Mouse (Mus musculus): ENCODE results near the gene Gm10053. TPM values are rescaled to one million over a fixed set of nuclear protein-coding genes. Genes with fewer than 3 reads are reported as not detected.

Gm10053 gene
- total and polyA plus RNA-seq, 3 experiments = 154 to 315 (median 230) TPM

GRCm38 (mm10) chr19:24907655-24908054, 32.2 kb downstream of the Gm10053 start:
- H3K4me3 ChIP-seq (replicated peaks in 1 of 3; ENCODE audit: low read depth in 2 of 3, low read length in 2 of 3, poor library complexity in 1 of 3) = no peak overlapping the region
- no peak for DNase-seq (ENCODE audit: extremely low read depth)
- no peaks in the 10 kb centered on the region for H3K27me3 ChIP-seq (replicated peaks)

DNA sequence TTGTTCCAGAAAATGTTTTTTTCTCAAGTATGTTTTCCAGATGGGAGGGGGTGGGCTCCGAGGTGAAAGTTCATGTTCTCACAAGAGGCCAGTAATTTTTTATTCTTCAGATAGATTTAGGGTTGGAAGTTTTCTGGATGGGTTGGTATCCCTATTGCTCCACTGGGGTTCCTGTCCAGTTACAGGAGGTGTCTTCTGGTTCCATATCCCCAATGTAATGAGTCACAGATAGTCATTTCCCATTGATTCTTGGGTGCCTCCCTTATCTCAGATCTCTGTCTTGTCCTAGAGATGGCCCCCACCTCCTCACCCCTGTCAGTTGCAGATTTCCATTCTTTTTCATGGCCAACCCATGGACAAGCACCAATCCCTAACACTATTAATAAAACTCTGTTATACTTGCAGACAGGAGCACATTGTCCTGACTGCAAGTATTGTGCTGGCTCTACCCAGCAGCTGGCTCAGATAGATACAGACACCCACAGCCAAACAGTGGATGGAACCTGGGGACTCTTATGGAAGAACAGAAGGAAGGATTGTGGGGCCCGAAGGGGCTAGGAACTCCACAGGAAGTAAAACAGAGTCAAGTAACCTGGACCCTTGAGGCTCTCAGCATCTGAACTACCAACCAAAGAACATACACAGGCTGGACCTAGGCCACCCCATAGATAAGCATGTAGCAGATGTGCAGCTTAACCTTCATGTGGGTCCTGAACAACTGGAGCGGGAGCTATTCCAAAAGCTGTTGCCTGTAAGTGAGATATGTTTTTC, 33.1 kb downstream of the Gm10053 start:
- dilution Hi-C loops (cut with MboI; ENCODE audit: extremely low pct_ligation_motif_present, extremely low pct_unique_long_range_greater_than_20kb, low sequenced_read_pairs) (no loop called here), in situ Hi-C loops (cut with MboI; ENCODE audit: low pct_ligation_motif_present, low pct_unique_long_range_greater_than_20kb, low sequenced_read_pairs) (no loop called here)
- H3K9ac ChIP-seq (ENCODE audit: insufficient read depth, low read depth) = no peak overlapping the region
- H3K4me2 ChIP-seq (ENCODE audit: insufficient read depth, low read depth, poor library complexity, severe bottlenecking) = no peak overlapping the region
- H3K27ac ChIP-seq (ENCODE audit: insufficient read depth, low read depth) = no peak overlapping the region
- no peaks in the 10 kb centered on the region for H3K79me2 ChIP-seq (replicated peaks; ENCODE audit: control insufficient read depth, extremely low read depth, insufficient read depth, poor library complexity, severe bottlenecking)
- H3K27me3 ChIP-seq (replicated peaks) = no peaks in the 10 kb centered on the region
- no peak for TF ChIP-seq ZMIZ1 (IDR thresholded peaks at IDR 0.05; ENCODE audit: low read depth, low read length)
- TF ChIP-seq E2F4 (IDR thresholded peaks at IDR 0.05; ENCODE audit: insufficient replicate concordance, low read depth, low read length) = no peak
- no peak for TF ChIP-seq USF1 (IDR thresholded peaks at IDR 0.05; ENCODE audit: low read depth, low read length)
- no peak for TF ChIP-seq SIN3A (IDR thresholded peaks at IDR 0.05; ENCODE audit: low read length)
- TF ChIP-seq POLR2AphosphoS2 (IDR thresholded peaks at IDR 0.05; ENCODE audit: low read depth, low read length) = no peak
- no peak for TF ChIP-seq MEF2A (IDR thresholded peaks at IDR 0.05; ENCODE audit: borderline replicate concordance, low read depth, low read length)
- TF ChIP-seq ETS1 (conservative IDR thresholded peaks at IDR 0.05; ENCODE audit: low read depth, low read length) = no peak
- no peak for TF ChIP-seq ZC3H11A (IDR thresholded peaks at IDR 0.05; ENCODE audit: low read depth, low read length)
- no peak for TF ChIP-seq RAD21 (IDR thresholded peaks at IDR 0.05; ENCODE audit: low read depth, low read length)
- no peak for TF ChIP-seq RCOR1 (conservative IDR thresholded peaks at IDR 0.05; ENCODE audit: low read depth, low read length)
- no peak for TF ChIP-seq HCFC1 (IDR thresholded peaks at IDR 0.05; ENCODE audit: low read depth, low read length)
- no peak for TF ChIP-seq CHD1 (IDR thresholded peaks at IDR 0.05; ENCODE audit: low read depth, low read length)
- TF ChIP-seq IRF4 (IDR thresholded peaks at IDR 0.05; ENCODE audit: low read depth, low read length) = no peak
- TF ChIP-seq CHD2 (IDR thresholded peaks at IDR 0.05; ENCODE audit: low read length) = no peak
- TF ChIP-seq NRF1 (IDR thresholded peaks at IDR 0.05; ENCODE audit: low read depth, low read length) = no peak
- no peak for TF ChIP-seq TCF12 (IDR thresholded peaks at IDR 0.05; ENCODE audit: low read depth, low read length)
- TF ChIP-seq MAFK (IDR thresholded peaks at IDR 0.05; ENCODE audit: insufficient replicate concordance, low read length) = no peak
- TF ChIP-seq SMC3 (IDR thresholded peaks at IDR 0.05; ENCODE audit: low read depth, low read length) = no peak
- TF ChIP-seq USF2 (conservative IDR thresholded peaks at IDR 0.05; ENCODE audit: low read depth, low read length) = no peak
- DNase-seq (ENCODE audit: extremely low read depth) = no peak
- H3K36me3 ChIP-seq (replicated peaks in 1 of 2; ENCODE audit: control insufficient read depth in 1 of 2, insufficient read depth in 1 of 2, low read length in 1 of 2) = no peaks in the 10 kb centered on the region
- H3K4me3 ChIP-seq (replicated peaks in 1 of 3; ENCODE audit: low read depth in 2 of 3, low read length in 2 of 3, poor library complexity in 1 of 3) = no peak overlapping the region
- H3K9me3 ChIP-seq (replicated peaks; ENCODE audit: low read length) = no peaks in the 10 kb centered on the region
- H3K4me1 ChIP-seq (ENCODE audit: control insufficient read depth in 1 of 2, insufficient read depth in 2 of 2) = no peaks in the 10 kb centered on the region

More at GRCm38 (mm10) chr19:24907655-24908054, 32.2 kb downstream of the Gm10053 start:
- no peak for TF ChIP-seq RAD21 (IDR thresholded peaks at IDR 0.05; ENCODE audit: low read depth, low read length)
- no peak for TF ChIP-seq ELF1 (IDR thresholded peaks at IDR 0.05; ENCODE audit: low read depth, low read length)
- TF ChIP-seq BHLHE40 (IDR thresholded peaks at IDR 0.05; ENCODE audit: low read depth, low read length) = no peak
- TF ChIP-seq SIN3A (IDR thresholded peaks at IDR 0.05; ENCODE audit: low read length) = no peak
- no peak for TF ChIP-seq CHD2 (IDR thresholded peaks at IDR 0.05; ENCODE audit: low read length)
- no peak for TF ChIP-seq MAZ (IDR thresholded peaks at IDR 0.05; ENCODE audit: low read depth, low read length)
- TF ChIP-seq TBP (conservative IDR thresholded peaks at IDR 0.05; ENCODE audit: low read depth, low read length) = no peak
- TF ChIP-seq POLR2AphosphoS2 (IDR thresholded peaks at IDR 0.05; ENCODE audit: low read depth, low read length) = no peak
- no peak for TF ChIP-seq CTCF (conservative IDR thresholded peaks at IDR 0.05 in 1 of 2, IDR thresholded peaks at IDR 0.05 in 1 of 2; ENCODE audit: low read depth in 2 of 2, low read length in 2 of 2)
- TF ChIP-seq E2F4 (IDR thresholded peaks at IDR 0.05; ENCODE audit: insufficient replicate concordance, low read depth, low read length) = no peak
- no peak for TF ChIP-seq ZC3H11A (IDR thresholded peaks at IDR 0.05; ENCODE audit: low read depth, low read length)
- no peak for TF ChIP-seq POLR2A (IDR thresholded peaks at IDR 0.05; ENCODE audit: low read depth, low read length)
- TF ChIP-seq SMC3 (IDR thresholded peaks at IDR 0.05; ENCODE audit: low read depth, low read length) = no peak
- no peak for TF ChIP-seq MAX (IDR thresholded peaks at IDR 0.05; ENCODE audit: low read length)
- no peak for TF ChIP-seq MXI1 (IDR thresholded peaks at IDR 0.05; ENCODE audit: low read depth, low read length)
- no peaks in the 10 kb centered on the region for H3K36me3 ChIP-seq (replicated peaks in 1 of 2; ENCODE audit: control insufficient read depth in 1 of 2, insufficient read depth in 1 of 2, low read length in 1 of 2)
- in situ Hi-C loops (cut with MboI; ENCODE audit: low pct_ligation_motif_present, low pct_unique_long_range_greater_than_20kb, low sequenced_read_pairs) (no loop called here), dilution Hi-C loops (cut with MboI; ENCODE audit: extremely low pct_ligation_motif_present, extremely low pct_unique_long_range_greater_than_20kb, low sequenced_read_pairs) (no loop called here)
- H3K79me2 ChIP-seq (replicated peaks; ENCODE audit: control insufficient read depth, extremely low read depth, insufficient read depth, poor library complexity, severe bottlenecking) = no peaks in the 10 kb centered on the region
- H3K9ac ChIP-seq (ENCODE audit: insufficient read depth, low read depth) = no peak overlapping the region
- no peaks in the 10 kb centered on the region for H3K4me1 ChIP-seq (ENCODE audit: control insufficient read depth in 1 of 2, insufficient read depth in 2 of 2)
- no peak overlapping the region for H3K4me2 ChIP-seq (ENCODE audit: insufficient read depth, low read depth, poor library complexity, severe bottlenecking)
- no peak overlapping the region for H3K27ac ChIP-seq (ENCODE audit: insufficient read depth, low read depth)
- H3K9me3 ChIP-seq (replicated peaks; ENCODE audit: low read length) = no peaks in the 10 kb centered on the region
